Mouse (Mus musculus) R1 (cell line): Measurements from ENCODE around the gene Ddx49.

ENCODE experiments used
- DNase-seq: peaks from one replicate; pipeline ENCODE4 v3.0.0-alpha.2; 2018; ENCODE audit warnings: low read depth, low spot score

Ddx49 gene

DNA sequence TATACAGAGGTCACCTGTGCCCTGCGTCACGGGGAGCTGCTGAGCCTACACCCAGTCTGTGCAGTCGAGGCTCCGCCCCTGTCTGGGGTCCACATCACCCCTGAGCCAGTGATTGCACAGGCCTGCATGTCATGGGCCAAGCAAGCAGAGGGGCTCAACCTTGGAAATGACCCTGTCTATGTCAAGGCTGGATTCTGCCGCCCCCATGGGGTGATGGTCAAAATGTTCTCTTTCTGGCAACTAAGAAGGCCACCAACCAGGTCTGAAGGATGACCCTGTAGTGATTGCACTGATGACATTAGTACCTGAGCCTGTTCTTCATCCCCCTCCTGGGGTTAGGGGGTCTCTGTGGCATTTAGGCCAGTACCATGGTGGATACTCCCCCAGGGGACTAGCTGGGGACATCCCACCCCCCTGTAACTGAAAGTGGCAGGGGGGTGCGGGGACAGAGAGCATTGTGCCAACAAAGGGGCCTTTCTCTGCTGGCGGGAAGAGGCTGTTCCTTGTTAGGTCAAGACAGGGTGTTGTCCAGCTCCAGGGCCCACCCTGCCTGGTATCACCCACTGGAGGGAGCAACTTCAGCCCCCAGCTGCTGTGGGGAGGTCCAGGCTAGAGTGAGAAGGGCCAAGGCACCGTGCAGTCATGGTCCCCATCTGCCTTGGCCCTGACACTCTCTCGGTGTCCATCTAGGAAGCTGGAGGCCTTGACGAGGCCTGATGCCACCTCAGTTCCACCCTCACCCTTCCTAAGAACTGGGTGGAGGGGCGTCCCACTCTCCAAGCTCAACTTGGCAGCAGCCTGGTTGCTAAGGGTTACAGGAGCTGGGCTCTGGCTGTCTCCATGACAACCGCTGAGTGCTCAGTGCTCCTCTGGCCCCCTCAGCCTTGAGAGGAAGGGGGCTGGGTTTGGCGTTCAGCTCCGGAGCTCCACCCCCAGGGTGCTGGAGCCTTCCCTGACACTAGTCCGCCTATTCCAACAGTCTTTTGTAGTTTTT, 14.5 kb upstream of the Ddx49 start:
- peak; percentile 97 for DNase-seq

DNA sequence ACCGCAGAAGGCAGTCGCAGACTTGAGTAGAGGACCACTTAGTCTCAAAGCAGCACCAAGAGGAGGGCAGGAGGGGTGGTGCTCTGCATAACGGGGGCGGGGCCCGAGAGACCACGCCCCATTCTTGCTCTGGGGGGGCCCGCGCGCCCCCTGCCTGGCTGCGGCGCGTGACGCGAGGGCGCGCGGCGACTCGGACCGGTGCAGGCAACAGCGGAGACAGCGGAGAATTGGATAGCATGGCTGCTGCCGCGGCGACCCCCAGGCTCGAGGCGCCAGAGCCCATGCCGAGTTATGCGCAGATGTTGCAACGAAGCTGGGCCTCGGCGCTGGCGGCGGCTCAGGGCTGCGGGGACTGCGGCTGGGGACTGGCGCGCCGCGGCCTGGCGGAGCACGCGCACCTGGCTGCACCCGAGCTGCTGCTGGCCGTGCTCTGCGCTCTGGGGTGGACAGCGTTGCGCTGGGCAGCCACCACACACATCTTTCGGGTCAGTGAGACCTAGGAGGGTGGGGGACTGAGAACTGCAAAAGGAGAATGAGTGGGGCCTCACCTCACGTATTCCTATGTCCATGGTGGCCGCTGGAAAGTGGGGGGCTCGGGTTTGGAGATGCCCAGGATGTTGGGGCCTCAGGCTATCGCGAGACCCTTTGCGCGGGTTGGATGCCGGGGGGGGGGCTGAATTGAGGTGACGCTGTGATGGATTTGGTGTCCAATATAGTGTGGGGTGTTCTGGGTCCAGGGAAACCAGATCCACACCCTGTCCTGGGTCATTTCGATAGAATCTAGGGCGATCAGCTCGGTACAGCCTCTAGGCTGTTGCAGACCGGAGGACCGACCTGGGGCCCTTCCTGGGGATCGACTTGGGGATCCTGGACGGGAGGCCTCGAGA, 13.6 kb upstream of the Ddx49 start, which contains the start of gene Cers1:
Gene Cers1 (plus strand): TSS at position 152 of the 887 bp plus-strand sequence.
- peak; percentile 74 for DNase-seq

DNA sequence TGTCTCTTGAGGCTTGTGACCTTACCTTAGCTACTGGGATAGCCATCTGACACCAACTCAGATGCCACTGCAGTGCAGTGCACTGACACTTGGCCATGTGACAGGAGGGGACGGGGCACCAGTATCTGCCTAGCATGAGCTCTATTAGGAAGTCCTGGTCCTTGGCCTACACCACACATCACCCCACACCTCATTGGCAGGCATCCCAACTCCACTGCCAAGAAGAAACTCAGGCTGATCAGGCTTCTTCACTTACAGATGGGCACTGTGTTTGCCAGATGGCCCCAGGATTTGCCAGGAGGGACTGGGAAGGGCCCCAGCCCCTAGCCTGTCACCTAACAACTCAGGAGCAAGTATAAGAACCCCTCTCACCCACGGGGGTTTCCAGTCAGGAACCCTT, 11.1 kb upstream of the Ddx49 start:
- DNase-seq: no peak

DNA sequence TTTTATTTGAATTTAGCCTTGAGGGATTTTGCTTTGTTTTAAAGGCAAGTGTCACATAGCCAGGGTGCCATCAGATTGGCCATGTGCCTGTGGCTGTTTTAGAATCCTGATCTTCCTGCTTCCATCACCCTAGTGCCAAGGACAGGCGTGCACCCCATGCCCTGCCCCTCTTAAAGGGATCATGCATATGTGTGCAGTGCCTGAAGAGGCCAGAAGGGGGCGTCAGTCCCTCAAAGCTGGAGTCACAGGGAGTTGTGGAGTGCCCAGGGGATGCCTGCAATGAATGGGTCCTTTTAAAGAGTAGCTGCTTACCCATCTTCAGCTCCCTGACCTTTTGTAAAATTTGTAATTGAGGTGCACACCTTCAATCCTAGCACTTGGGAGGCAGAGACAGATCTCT, 7.0 kb upstream of the Ddx49 start:
- DNase-seq: peak; percentile 77

DNA sequence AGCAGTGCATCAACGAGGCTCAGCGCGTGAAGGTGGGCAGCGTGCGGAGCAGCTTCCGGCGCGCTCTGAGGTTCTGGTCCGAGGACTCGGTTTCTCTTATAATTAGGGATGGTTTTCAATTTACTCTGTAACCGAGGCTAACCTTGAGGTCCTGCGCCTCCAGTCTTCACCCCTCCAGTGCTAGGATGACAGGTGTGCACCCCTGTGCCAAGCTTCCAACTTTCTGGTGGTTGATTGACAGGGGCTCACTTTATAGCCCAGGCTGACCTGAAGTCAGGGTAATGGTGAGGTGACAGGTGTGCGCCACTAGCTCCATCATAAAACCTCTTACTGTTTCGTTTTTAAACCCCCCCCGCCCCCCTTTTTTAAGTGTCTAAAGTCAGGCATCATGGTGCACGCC, 612 bp upstream of the Ddx49 start:
- no peak for DNase-seq

DNA sequence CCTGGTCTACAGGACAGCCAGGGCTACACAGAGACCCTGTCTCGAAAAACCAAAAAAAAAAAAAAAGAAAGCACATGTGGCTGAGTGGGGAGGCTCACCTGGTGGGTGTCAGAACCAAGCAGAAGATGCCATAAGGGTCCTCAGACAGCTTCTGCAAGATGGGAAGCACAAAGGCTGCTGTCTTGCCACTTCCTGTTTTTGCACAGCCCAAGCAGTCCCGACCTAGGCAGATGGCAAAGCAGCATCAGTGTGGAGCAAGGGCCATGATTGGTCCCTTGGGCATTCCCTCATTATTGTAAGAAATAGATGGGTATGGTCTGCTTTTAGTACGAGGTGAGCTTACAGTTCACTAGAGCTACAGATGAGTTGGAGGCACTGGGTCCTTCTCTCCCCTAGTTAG, 1.4 kb downstream of the Ddx49 start:
- no peak for DNase-seq

DNA sequence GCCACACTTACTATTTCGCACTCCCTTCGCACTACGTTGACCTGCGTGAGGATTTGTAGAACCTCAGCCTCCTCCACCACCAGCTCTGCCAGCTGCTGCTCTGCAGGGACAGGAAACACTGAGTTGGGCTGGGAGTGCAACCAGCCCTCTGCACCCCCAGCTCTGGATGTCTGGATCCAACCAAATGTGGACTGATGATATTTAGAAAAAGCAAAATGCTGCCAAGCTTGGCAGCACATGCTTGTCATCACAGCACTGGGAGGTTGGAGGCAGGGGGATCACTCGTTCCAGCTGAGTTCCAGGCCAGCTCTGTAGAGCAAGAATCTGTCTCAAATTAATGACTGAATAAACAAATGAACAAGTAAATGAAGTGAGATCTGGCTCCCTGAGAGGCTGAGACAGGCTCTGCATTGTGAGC, 8.3 kb downstream of the Ddx49 start:
- no peak for DNase-seq

DNA sequence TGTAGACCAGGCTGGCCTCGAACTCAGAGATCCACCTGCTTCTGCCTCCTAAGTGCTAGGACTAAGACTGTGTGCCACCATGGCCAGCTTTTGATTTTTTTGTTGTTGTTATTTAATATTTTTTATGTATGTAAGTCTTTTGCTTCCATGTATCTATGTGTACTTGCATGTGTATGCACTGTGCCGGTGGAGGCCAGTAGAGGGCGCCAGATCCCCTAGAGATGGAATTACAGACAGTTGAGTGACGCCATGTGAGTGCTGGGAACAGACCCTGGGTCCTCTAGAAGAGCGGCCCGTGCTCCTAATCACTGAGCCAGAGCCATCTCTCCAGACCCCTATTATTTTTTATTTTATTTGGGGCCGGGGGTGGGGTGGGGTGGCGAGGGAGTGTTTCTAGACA, 15.6 kb downstream of the Ddx49 start:
- DNase-seq: peak; percentile 80

DNA sequence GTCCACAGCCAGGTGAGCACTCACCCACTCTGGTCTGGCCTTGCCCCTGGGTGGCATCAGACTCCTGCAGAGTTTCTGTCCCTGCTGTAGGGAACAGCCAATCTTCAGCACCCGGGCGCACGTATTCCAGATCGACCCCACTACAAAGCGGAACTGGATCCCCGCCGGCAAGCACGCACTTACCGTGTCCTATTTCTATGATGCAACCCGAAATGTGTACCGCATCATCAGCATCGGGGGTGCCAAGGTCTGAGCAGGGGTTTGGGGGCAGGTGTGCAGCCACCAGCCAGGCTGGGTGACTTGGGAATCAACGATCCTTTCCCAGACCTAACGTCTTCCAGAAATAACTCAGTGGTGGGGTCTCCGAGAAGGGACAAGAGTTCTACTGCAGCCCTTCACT, 17.0 kb downstream of the Ddx49 start:
- DNase-seq: no peak

DNA sequence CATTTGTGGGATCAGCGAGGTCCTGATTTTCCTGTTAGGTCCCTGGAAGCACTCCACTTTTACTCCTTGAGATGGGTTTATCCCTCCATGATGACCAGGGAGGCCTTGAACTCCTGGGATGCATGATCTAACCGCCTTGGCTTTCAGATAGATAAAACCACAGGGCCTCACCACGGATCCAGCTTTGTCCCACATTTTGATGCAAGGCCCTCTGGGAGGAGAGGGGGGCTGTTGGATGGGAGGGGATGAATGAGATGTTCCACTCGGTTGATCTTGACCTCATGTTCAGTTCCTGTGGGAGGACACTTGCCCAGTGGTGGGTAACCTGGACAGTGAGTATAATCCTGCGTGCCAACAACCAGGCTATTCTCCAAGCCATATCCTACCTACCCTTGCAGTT, 17.9 kb downstream of the Ddx49 start:
- no peak for DNase-seq

DNA sequence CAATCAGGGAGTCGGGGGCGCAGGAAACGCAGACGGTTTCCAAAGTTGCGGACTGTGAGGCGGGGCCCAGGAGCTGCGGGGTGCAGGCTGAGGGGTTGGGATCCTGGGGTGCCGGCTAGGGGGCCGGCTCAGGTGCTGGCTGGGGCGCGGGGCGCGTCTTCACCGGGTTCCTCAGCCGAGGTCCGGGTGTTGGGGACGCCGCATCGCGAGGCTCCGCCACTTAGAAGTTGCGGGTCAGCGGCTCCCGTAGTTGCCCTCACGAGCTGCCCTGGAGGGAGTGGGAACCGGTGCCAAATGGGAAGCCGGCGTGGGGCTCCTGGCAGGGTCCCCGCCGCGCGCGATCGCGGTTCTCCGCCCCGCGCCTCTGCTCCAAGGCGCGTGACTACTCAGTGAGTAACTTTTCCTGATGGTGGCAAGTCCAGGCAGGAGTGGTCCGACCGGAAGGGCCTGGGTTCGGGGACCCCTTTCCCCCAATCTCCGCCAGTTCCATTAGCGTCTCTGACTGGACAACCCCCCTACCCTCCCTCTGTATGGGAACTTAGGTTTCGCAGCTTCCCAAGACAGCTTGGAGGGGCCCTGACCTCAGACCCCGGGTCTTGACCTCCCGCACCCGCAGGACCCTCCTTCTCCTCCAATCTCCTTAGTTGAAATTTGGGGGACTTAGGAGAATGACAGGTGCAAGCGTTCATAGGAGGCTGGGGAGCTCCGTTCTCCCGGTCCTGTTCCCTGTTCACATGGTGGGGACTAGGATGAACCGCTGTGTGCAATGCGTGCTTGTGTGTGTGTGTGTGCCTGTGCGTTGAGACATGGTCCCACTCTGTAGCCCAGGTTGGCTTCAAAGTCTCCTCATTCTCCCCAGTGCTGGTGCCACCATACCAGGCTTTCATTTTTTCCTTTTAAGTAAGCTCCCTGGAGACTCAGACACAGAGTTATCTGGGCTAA, 18.9 kb downstream of the Ddx49 start:
- peak; percentile 33 for DNase-seq

DNA sequence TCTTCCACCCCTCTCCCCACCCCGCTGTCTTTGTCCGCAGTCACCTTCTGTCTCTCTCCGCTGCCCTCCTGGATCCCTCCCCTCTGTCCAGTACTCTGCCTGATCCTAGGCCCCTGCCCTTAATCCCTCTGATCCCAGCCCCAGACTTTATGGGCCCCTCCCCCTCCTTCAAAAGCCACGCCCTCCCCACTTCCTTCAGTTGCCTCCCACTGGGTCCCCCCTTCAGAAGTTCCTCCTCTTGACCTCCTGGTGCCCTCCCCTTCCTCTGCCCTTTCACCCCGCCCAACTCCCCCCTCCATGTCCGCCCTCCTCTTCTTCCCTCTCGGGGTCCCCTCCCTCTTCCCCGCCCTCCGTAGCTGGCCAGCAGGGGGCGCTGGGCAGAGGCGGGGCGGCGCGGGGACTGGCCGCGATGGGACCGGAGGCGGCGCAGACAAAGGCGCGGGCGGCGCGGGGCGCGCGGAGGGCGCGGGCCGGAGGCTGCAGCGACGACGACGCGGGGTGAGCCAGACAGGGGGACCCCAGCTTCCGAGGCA, 19.6 kb downstream of the Ddx49 start, which contains the start of gene Homer3:
Gene Homer3 (plus strand): TSS at position 225 of the 533 bp plus-strand sequence.
- peak; percentile 99 for DNase-seq

DNA sequence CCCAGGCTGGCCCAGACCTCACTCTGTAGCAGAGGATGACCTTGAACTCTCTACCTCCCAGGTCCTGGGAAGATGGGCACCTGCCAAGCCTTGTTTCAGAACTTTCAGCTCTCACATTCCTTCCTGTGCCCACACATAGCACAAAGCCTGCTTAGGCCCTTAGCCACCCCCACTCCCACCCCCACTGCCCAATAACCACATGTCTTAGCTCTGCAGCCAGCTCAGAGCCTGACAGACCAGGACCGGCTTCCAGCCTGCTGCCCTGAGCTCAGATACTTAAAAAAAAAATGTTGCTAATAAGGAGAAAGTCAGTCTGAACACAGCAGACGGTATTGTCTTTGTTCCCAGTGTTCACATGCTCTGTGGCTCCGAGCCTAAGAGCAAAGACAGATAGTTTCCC, 21.3 kb downstream of the Ddx49 start:
- DNase-seq: no peak

DNA sequence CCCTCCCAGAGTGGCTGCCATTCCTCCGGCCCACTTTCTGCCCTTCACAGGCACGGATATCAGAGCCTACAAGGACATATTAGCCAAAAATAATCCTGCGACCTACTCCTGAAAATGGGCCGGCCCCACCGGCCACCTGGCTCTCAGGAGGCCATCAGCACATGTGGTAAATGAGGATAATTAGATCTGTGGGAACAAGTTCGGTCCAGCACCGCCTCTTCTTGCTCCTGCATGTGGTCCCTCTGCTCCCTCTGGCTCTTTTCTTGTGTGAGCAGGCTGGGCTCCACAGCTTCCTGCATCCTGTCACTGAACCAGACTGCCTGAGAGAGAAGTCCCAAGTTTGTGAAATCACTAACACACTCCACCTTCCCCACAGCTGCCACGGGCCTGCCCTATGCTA, 23.0 kb downstream of the Ddx49 start:
- DNase-seq: no peak

DNA sequence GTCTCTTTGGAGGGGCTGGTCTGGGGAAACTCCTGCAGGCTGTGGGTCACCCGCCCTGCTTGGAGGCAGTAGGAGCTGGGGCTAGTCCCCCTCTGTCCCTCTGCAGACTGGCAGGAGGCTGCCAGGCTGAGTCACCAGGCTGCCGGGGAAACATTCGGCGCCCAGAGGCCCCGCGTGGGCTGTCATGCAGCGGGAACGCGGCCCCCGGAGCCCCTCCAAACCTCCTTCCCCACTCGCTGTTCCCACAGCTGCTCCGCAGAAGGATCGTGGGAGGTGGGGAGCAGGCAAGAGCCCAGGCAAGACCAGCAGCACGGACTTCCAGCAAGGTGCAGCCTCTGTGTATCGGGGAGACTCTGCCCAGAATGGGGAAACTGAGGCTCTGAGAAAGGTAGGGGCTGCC, 24.1 kb downstream of the Ddx49 start:
- no peak for DNase-seq

DNA sequence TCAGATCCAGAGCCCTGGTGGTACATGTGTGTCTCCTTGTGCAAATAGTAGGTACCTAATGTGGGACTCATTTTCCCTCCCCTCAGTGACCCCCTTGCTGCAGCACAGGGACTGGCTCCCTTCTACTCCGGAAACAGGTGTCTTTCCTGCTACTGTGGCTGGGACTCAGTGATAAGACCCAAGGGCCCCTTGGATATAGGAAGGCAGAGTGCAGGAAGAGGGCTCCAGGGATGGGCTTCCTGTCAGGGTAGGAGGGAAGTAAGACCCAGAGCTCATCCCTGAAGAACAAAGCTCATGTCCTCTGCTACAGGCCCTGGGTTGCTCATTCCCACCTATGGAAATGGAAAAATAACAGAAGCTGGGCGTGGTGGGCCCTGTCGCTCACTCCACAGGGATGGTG, 25.8 kb downstream of the Ddx49 start:
- DNase-seq: no peak

DNA sequence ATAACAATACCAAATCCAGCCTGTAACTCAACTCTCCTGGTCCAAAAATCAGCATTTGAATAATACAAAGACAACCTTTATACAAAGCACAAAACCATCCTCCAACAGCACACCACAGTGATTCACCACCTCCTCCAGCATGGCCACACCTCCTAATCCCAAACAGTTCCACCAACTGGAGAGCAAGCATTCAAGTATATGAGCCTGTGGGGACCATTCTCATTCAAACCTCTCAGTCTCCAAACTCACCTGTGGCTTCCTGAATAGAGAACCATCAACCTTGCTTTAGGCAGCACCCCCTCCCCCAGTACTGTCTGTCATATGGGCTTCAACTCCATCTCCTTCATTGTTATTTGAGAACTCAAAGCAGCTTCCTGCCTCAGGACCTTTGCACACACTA, 27.9 kb downstream of the Ddx49 start:
- peak; percentile 96 for DNase-seq

DNA sequence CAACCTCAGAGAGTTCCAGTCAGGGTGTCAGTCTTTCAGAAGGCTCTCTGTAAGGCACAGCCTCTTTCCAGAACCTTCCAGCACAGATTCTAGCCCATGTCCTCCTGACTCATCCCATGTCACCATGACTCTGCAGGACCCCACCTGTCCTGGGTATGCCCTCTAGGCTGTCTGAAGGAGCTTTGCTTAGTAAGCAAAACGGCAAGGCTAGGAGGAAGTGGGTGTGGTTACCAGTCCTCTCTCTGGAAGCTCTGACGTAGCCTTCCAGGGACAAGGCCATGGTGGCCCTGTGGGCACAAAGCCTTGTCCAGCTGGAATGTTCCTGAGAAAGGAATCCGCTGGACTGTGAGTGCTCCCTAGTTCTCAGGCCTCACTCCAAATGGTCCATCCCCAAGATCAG, 29.3 kb downstream of the Ddx49 start:
- peak; percentile 78 for DNase-seq

DNA sequence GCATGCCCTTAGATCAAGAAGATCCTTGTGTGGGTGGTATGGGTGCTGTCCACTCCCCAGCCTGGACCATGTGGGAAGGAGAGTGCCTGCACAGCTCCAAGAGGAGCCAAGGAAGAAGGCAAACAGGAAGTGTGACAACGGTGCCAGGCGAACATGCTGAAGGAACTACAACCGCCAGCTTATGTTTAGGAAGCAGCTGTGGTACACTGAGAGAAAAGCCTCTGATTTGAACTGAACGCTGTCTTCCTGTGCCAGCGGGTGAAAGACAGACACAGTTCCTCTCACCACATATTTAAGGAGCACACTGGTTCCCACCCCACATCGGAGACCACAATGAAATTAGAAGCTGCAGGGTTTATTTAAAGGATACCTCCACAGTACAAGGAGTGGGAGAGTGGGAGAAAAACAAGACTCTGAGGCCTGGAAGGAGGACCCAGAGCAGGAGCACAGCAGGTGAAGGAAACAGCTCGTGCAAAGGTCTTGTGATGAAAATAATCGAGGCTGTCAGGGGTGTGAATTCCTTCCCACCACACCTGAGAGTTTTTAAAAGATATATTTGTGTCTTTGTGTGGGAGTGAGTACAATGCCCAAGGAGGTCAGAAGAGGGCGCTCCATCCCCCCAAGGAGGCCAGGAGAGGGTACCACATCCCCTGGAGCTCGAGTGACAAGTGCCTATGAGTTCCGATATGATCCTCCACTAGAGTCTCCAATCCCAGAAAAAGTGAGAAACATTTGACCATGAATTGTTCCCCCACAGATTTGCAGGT, 33.3 kb downstream of the Ddx49 start:
- DNase-seq: peak; percentile 66

DNA sequence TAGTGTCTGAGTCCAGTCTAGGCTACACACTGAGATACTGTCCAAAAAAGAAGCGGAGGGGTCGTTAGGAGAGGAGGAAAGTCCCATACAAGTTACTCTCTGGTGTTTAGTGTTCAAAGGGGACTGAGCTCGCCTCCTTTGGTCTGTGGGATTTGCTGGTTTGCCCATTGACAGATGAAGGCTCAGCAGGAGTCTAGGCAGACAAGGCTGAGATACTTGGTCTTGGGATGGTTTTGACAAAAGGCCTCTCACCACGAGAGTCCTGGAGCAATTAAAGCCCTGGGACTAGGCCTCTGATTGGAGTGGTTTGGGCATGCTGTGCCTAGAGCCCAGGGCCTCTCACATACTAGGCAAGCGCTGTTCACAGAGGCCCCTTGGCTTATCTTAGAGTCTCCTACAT, 34.0 kb downstream of the Ddx49 start:
- DNase-seq: no peak
